In genomic region chr3:88575540-88575939, GRCm38 (mm10) we compare ENCODE assay signal across 7 mouse cellular contexts. TPM values are rescaled to one million over a fixed set of nuclear protein-coding genes. Genes with fewer than 3 reads are reported as not detected.
A peak's percentile ranks its signal among the peaks of the same experiment; 100 is the strongest.
DNase-seq lines count a peak whose midpoint lies in the region; ATAC-seq and TF ChIP-seq lines count a peak whose summit lies in the region.

Gene Ssr2 (plus strand): TSS chr3:88575876.

- H3K36me3 ChIP-seq in E14TG2a.4 (ENCODE audit: insufficient read depth, low read length) (peaks cover 19% of the 10 kb centered on the region), G1E (replicated peaks) (peaks cover 2% of the 10 kb centered on the region)
- peaks cover 5% of the 10 kb centered on the region; the same call in 1 of the 2 replicates for H3K36me3 ChIP-seq in forebrain, embryonic 12.5 days (replicated peaks)
- peaks cover 5% of the 10 kb centered on the region; the same call in 1 of the 2 replicates for H3K36me3 ChIP-seq in hindbrain, embryonic 10.5 days
- no peaks in the 10 kb centered on the region; the same call in 1 of the 2 replicates for H3K36me3 ChIP-seq in liver, embryonic 12.5 days
- H3K36me3 ChIP-seq in stomach, postnatal 0 days (ENCODE audit: control insufficient read depth, insufficient read depth, low read length), result no peaks in the 10 kb centered on the region

- H3K4me1 ChIP-seq in E14TG2a.4 (replicated peaks; ENCODE audit: low read depth, low read length) (peaks cover 44% of the 10 kb centered on the region), G1E (ENCODE audit: insufficient read depth, low read depth, low read length) (peaks cover 14% of the 10 kb centered on the region)
- H3K4me1 ChIP-seq in forebrain, embryonic 12.5 days, result peaks cover 10% of the 10 kb centered on the region
- peaks cover 12% of the 10 kb centered on the region for H3K4me1 ChIP-seq in hindbrain, embryonic 10.5 days (replicated peaks)
- H3K4me1 ChIP-seq in liver, embryonic 12.5 days, result peaks cover 15% of the 10 kb centered on the region
- no peaks in the 10 kb centered on the region; the same call in 1 of the 2 replicates for H3K4me1 ChIP-seq in stomach, postnatal 0 days (replicated peaks; ENCODE audit: control insufficient read depth, insufficient read depth)

- H3K4me3 ChIP-seq in E14TG2a.4 (replicated peaks; ENCODE audit: low read length) (peak within 1 kb of the TSS; percentile 94), G1E (ENCODE audit: low read depth, low read length) (no peak within 1 kb of the TSS)
- no peak within 1 kb of the TSS for H3K4me3 ChIP-seq in forebrain, embryonic 12.5 days (replicated peaks)
- H3K4me3 ChIP-seq in hindbrain, embryonic 10.5 days, result no peak within 1 kb of the TSS
- H3K4me3 ChIP-seq in liver, embryonic 12.5 days, result no peak within 1 kb of the TSS
- H3K4me3 ChIP-seq in stomach, postnatal 0 days (ENCODE audit: low read depth, low read length), result no peak within 1 kb of the TSS

- DNase-seq in G1E (ENCODE audit: low spot score), result no peak
- no peak for DNase-seq in hindbrain, embryonic 10.5 days (ENCODE audit: low spot score)
- DNase-seq in stomach, postnatal 0 days (ENCODE audit: low spot score), result no peak
- DNase-seq in ovary, adult 18-20 months (ENCODE audit: low spot score), result no peak

- TF ChIP-seq EP300 in stomach, postnatal 0 days (optimal IDR thresholded peaks at IDR 0.05), result no peak

- TF ChIP-seq CTCF in E14TG2a.4 (conservative IDR thresholded peaks at IDR 0.05; ENCODE audit: low read length) (no peak), G1E (IDR thresholded peaks at IDR 0.05; ENCODE audit: low read depth, low read length) (no peak)
- TF ChIP-seq CTCF in stomach, postnatal 0 days (IDR thresholded peaks at IDR 0.05; ENCODE audit: low read depth), result no peak

- H3K9me3 ChIP-seq in E14TG2a.4 (ENCODE audit: low read length) (peaks cover 19% of the 10 kb centered on the region), G1E (replicated peaks) (no peaks in the 10 kb centered on the region)
- no peaks in the 10 kb centered on the region for H3K9me3 ChIP-seq in forebrain, embryonic 12.5 days
- H3K9me3 ChIP-seq in hindbrain, embryonic 10.5 days, result no peaks in the 10 kb centered on the region
- H3K9me3 ChIP-seq in liver, embryonic 12.5 days (replicated peaks), result no peaks in the 10 kb centered on the region
- no peaks in the 10 kb centered on the region for H3K9me3 ChIP-seq in stomach, postnatal 0 days (ENCODE audit: control insufficient read depth, low read length)

- no peak within 1 kb of the TSS for H3K9ac ChIP-seq in forebrain, embryonic 12.5 days
- H3K9ac ChIP-seq in liver, embryonic 12.5 days, result no peak within 1 kb of the TSS
- H3K9ac ChIP-seq in stomach, postnatal 0 days (ENCODE audit: low read length), result no peak within 1 kb of the TSS

- H3K27ac ChIP-seq in forebrain, embryonic 12.5 days, result no peak within 1 kb of the TSS
- H3K27ac ChIP-seq in hindbrain, embryonic 10.5 days, result no peak within 1 kb of the TSS
- H3K27ac ChIP-seq in liver, embryonic 12.5 days, result no peak within 1 kb of the TSS
- H3K27ac ChIP-seq in stomach, postnatal 0 days (replicated peaks), result no peak within 1 kb of the TSS

- H3K27me3 ChIP-seq in E14TG2a.4 (ENCODE audit: insufficient read depth, low read length) (no peaks in the 10 kb centered on the region), G1E (ENCODE audit: insufficient read depth, low read length) (peaks cover 3% of the 10 kb centered on the region; the same call in 1 of the 2 replicates)
- H3K27me3 ChIP-seq in forebrain, embryonic 12.5 days, result no peaks in the 10 kb centered on the region
- H3K27me3 ChIP-seq in hindbrain, embryonic 10.5 days (ENCODE audit: insufficient read depth, poor library complexity, severe bottlenecking), result no peaks in the 10 kb centered on the region
- peaks cover 6% of the 10 kb centered on the region for H3K27me3 ChIP-seq in liver, embryonic 12.5 days (replicated peaks)
- H3K27me3 ChIP-seq in stomach, postnatal 0 days (ENCODE audit: control insufficient read depth, insufficient read depth, low read length), result no peaks in the 10 kb centered on the region

- ATAC-seq in G1E (ENCODE audit: extremely low read depth, insufficient number of reproducible peaks, low FRiP score, poor library complexity, severe bottlenecking), result no peak
- no peak for ATAC-seq in forebrain, embryonic 12.5 days (ENCODE audit: low FRiP score)
- no peak for ATAC-seq in liver, embryonic 12.5 days
- ATAC-seq in stomach, postnatal 0 days (ENCODE audit: low FRiP score, low TSS enrichment), result no peak

- H3K4me2 ChIP-seq in forebrain, embryonic 12.5 days, result no peak within 1 kb of the TSS
- no peak within 1 kb of the TSS for H3K4me2 ChIP-seq in liver, embryonic 12.5 days
- no peak within 1 kb of the TSS for H3K4me2 ChIP-seq in stomach, postnatal 0 days (replicated peaks; ENCODE audit: low read depth)

- WGBS in forebrain, embryonic 12.5 days, result 93% methylated on average over 3 of the region's 3 CpGs
- 88% methylated on average over 3 of the region's 3 CpGs for WGBS in hindbrain, embryonic 10.5 days
- 82% methylated on average over 3 of the region's 3 CpGs for WGBS in liver, embryonic 12.5 days (ENCODE audit: insufficient replicate concordance)
- 87% methylated on average over 3 of the region's 3 CpGs for WGBS in stomach, postnatal 0 days

RNA-seq across cellular contexts. Expression of gene Ssr2, which starts in this region (rescaled TPM):
- total RNA-seq in G1E (2014; fragmentation: Nextera tagmentation) (269 and 289 TPM in 2 replicates), G1E (2017) (132 and 134 TPM in 2 replicates)
- 123 and 280 TPM in 2 replicates for polyA plus RNA-seq in G1E (2012)
- 118 and 135 TPM in 2 replicates for polyA plus RNA-seq in forebrain, embryonic 12.5 days (2016; fragmentation: Nextera tagmentation; extraction: Ambion mirVana)
- 207 and 220 TPM in 2 replicates for polyA plus RNA-seq in hindbrain, embryonic 10.5 days (2016; fragmentation: Nextera tagmentation; extraction: Ambion mirVana)
- polyA plus RNA-seq in liver, embryonic 12.5 days (2016; fragmentation: Nextera tagmentation; extraction: Ambion mirVana), result 172 and 177 TPM in 2 replicates
- 257 and 271 TPM in 2 replicates for polyA plus RNA-seq in stomach, postnatal 0 days (2015; fragmentation: Nextera tagmentation; extraction: Ambion mirVana)
